Mouse (Mus musculus) heart, embryonic 16.5 days (tissue): ENCODE measurements around the gene Rgs16. TPM values are rescaled to one million over a fixed set of nuclear protein-coding genes. Genes with fewer than 3 reads are reported as not detected.

Experiments used
- ATAC-seq: fragments of 200-750 bp; cut with Nextera tagmentation; replicated peaks from 2 replicates; pipeline ENCODE4 v1.8.0; 2017; ENCODE audit warnings: moderate number of reproducible peaks; ENCODE audit not compliant: insufficient read depth, low FRiP score; ENCODE audit errors: extremely low read depth
- H3K27ac ChIP-seq: fragments of 300-500 bp; sonication (generic); 2 replicates; pipeline ENCODE4 v1.5.1; 2014; ENCODE audit warnings: mild to moderate bottlenecking, low read length, control low read depth, moderate library complexity
- H3K27me3 ChIP-seq: fragments of 300-500 bp; sonication (generic); 2 replicates; pipeline ENCODE4 v1.6.1; 2014; ENCODE audit warnings: low read length, mixed read lengths; ENCODE audit not compliant: control insufficient read depth, insufficient read depth
- H3K36me3 ChIP-seq: fragments of 300-500 bp; sonication (generic); 2 replicates; pipeline ENCODE4 v1.6.1; 2014; ENCODE audit not compliant: control insufficient read depth, insufficient read depth
- H3K4me1 ChIP-seq: fragments of 300-500 bp; sonication (generic); 2 replicates; pipeline ENCODE4 v1.6.1; 2014; ENCODE audit warnings: low read length, mixed read lengths; ENCODE audit not compliant: control insufficient read depth, insufficient read depth
- H3K4me2 ChIP-seq: fragments of 300-500 bp; sonication (generic); 2 replicates; pipeline ENCODE4 v1.6.1; 2014; ENCODE audit warnings: low read depth, mild to moderate bottlenecking, control low read depth, low read length
- H3K4me3 ChIP-seq: fragments of 300-500 bp; sonication (generic); 2 replicates; pipeline ENCODE4 v1.5.1; 2014; ENCODE audit warnings: mild to moderate bottlenecking, control low read depth, low read length
- H3K9ac ChIP-seq: fragments of 300-500 bp; sonication (generic); 2 replicates; pipeline ENCODE4 v1.6.1; 2014; ENCODE audit warnings: low read length, control low read depth
- H3K9me3 ChIP-seq: fragments of 300-500 bp; sonication (generic); replicated peaks from 2 replicates; pipeline ENCODE4 v1.6.1; 2016; ENCODE audit warnings: low read length; ENCODE audit not compliant: control insufficient read depth
- WGBS: fragments of 180-500 bp; shearing (Covaris S2); extraction: QIAGEN DNeasy Blood & Tissue Kit; methylation state at CpG from one replicate; pipeline ENCODE4 v1.1.7; 2014; 5-methylcytosine and 5-hydroxymethylcytosine counted together
- polyA plus RNA-seq: library from polyadenylated mRNA; unstranded; fragments of >200 nt; fragmentation: Nextera tagmentation; extraction: Ambion mirVana; gene quantifications from 2 replicates; pipeline ENCODE4 v1.2.1, GENCODE M21; 2015

The Rgs16 gene
- polyA plus RNA-seq, 1 experiment from 2014 or later = 6.6 TPM

GRCm38 (mm10) chr1:153700448-153701063 is 39.6 kb upstream of the Rgs16 start:
- Histone ChIP-seq H3K4me1 (peaks cover 11% of the 10 kb centered on the region), H3K9me3 (no peaks in the 10 kb centered on the region), H3K27me3 (no peaks in the 10 kb centered on the region), H3K4me3 (no peak overlapping the region), H3K27ac (no peak overlapping the region), H3K4me2 (no peak overlapping the region), H3K9ac (no peak overlapping the region), H3K36me3 (no peaks in the 10 kb centered on the region)
- ATAC-seq = no peak
- 81% methylated on average over 11 of the region's 11 CpGs for WGBS

GRCm38 (mm10) chr1:153701461-153701860 is 38.7 kb upstream of the Rgs16 start:
- peaks cover 11% of the 10 kb centered on the region for H3K4me1 ChIP-seq
- H3K36me3 ChIP-seq = no peaks in the 10 kb centered on the region
- no peak overlapping the region for H3K9ac ChIP-seq
- WGBS = 85% methylated on average over 1 of the region's 1 CpGs
- no peak overlapping the region for H3K4me2 ChIP-seq
- H3K27me3 ChIP-seq = no peaks in the 10 kb centered on the region
- H3K9me3 ChIP-seq = no peaks in the 10 kb centered on the region
- ATAC-seq = no peak
- no peak overlapping the region for H3K27ac ChIP-seq
- H3K4me3 ChIP-seq = no peak overlapping the region

GRCm38 (mm10) chr1:153702166-153702852 is 37.8 kb upstream of the Rgs16 start:
- Histone ChIP-seq H3K36me3 (no peaks in the 10 kb centered on the region), H3K4me2 (no peak overlapping the region), H3K9me3 (no peaks in the 10 kb centered on the region), H3K4me1 (peaks cover 11% of the 10 kb centered on the region), H3K27ac (no peak overlapping the region), H3K4me3 (no peak overlapping the region), H3K9ac (no peak overlapping the region), H3K27me3 (no peaks in the 10 kb centered on the region)
- ATAC-seq = no peak
- 77% methylated on average over 8 of the region's 8 CpGs for WGBS

GRCm38 (mm10) chr1:153702853-153703410 is 37.2 kb upstream of the Rgs16 start:
- Histone ChIP-seq H3K27ac (no peak overlapping the region), H3K9ac (0 out of 2 replicates have a peak overlapping the region, but pooled peaks have one; percentile 12), H3K27me3 (no peaks in the 10 kb centered on the region), H3K36me3 (no peaks in the 10 kb centered on the region), H3K4me3 (no peak overlapping the region), H3K9me3 (no peaks in the 10 kb centered on the region), H3K4me1 (peaks cover 11% of the 10 kb centered on the region), H3K4me2 (no peak overlapping the region)
- 69% methylated on average over 8 of the region's 8 CpGs for WGBS
- ATAC-seq = no peak

- no peaks in the 10 kb centered on the region for H3K9me3 ChIP-seq
- peak overlapping the region; percentile 33 for H3K4me2 ChIP-seq
- peak; percentile 20 for ATAC-seq
- no peaks in the 10 kb centered on the region for H3K27me3 ChIP-seq
- H3K9ac ChIP-seq = 0 out of 2 replicates have a peak overlapping the region, but pooled peaks have one; percentile 12
- no peaks in the 10 kb centered on the region for H3K36me3 ChIP-seq
- H3K4me1 ChIP-seq = peaks cover 11% of the 10 kb centered on the region
- 14% methylated on average over 12 of the region's 12 CpGs for WGBS
- no peak overlapping the region for H3K27ac ChIP-seq
- H3K4me3 ChIP-seq = no peak overlapping the region
Observed at GRCm38 (mm10) chr1:153703445-153703991, 36.6 kb upstream of the Rgs16 start.

- H3K27ac ChIP-seq = no peak overlapping the region
- no peaks in the 10 kb centered on the region for H3K36me3 ChIP-seq
- H3K27me3 ChIP-seq = no peaks in the 10 kb centered on the region
- H3K9me3 ChIP-seq = no peaks in the 10 kb centered on the region
- 24% methylated on average over 7 of the region's 7 CpGs for WGBS
- H3K4me1 ChIP-seq = peaks cover 11% of the 10 kb centered on the region
- no peak overlapping the region for H3K4me3 ChIP-seq
- H3K9ac ChIP-seq = no peak overlapping the region
- no peak overlapping the region for H3K4me2 ChIP-seq
- no peak for ATAC-seq
Observed at GRCm38 (mm10) chr1:153704174-153704573, 36.0 kb upstream of the Rgs16 start.

GRCm38 (mm10) chr1:153704996-153705395 is 35.2 kb upstream of the Rgs16 start:
- H3K9ac ChIP-seq = no peak overlapping the region
- H3K27me3 ChIP-seq = no peaks in the 10 kb centered on the region
- no peaks in the 10 kb centered on the region for H3K36me3 ChIP-seq
- no peak overlapping the region for H3K4me3 ChIP-seq
- H3K9me3 ChIP-seq = no peaks in the 10 kb centered on the region
- no peak overlapping the region for H3K4me2 ChIP-seq
- no peak for ATAC-seq
- no peak overlapping the region for H3K27ac ChIP-seq
- WGBS = 64% methylated on average over 3 of the region's 3 CpGs
- peaks cover 15% of the 10 kb centered on the region for H3K4me1 ChIP-seq

- Histone ChIP-seq H3K9ac (no peak overlapping the region), H3K4me3 (no peak overlapping the region), H3K4me1 (peaks cover 11% of the 10 kb centered on the region), H3K27me3 (no peaks in the 10 kb centered on the region), H3K36me3 (no peaks in the 10 kb centered on the region), H3K4me2 (no peak overlapping the region), H3K9me3 (no peaks in the 10 kb centered on the region), H3K27ac (no peak overlapping the region)
- WGBS = 80% methylated on average over 5 of the region's 5 CpGs
- ATAC-seq = no peak
Observed at GRCm38 (mm10) chr1:153708626-153709025, 31.5 kb upstream of the Rgs16 start.

GRCm38 (mm10) chr1:153709451-153709850 is 30.7 kb upstream of the Rgs16 start:
- Histone ChIP-seq H3K9ac (no peak overlapping the region), H3K36me3 (no peaks in the 10 kb centered on the region), H3K4me2 (no peak overlapping the region), H3K27ac (no peak overlapping the region), H3K27me3 (no peaks in the 10 kb centered on the region), H3K9me3 (no peaks in the 10 kb centered on the region), H3K4me3 (no peak overlapping the region), H3K4me1 (peaks cover 4% of the 10 kb centered on the region; the same call in 1 of the 2 replicates)
- ATAC-seq = no peak
- WGBS = 50% methylated on average over 5 of the region's 5 CpGs
